Mouse (Mus musculus) left cerebral cortex, adult 8-10 months (tissue): Measurements from ENCODE around the gene 2900026A02Rik. TPM values are rescaled to one million over a fixed set of nuclear protein-coding genes. Genes with fewer than 3 reads are reported as not detected.

Experiments
- DNase-seq, 2 experiments: peaks; one replicate each; pipeline ENCODE4 v3.0.0; 2022; ENCODE audit warnings: low spot score in 2 of 2
- total RNA-seq, 4 experiments: library from RNA; stranded (reverse); gene quantifications; 2 replicates each; pipeline ENCODE4 v1.2.4; 2022

Gene 2900026A02Rik
- total RNA-seq = 10 to 100 TPM; 33.9 to 38.7 (median 35.5) TPM

DNA sequence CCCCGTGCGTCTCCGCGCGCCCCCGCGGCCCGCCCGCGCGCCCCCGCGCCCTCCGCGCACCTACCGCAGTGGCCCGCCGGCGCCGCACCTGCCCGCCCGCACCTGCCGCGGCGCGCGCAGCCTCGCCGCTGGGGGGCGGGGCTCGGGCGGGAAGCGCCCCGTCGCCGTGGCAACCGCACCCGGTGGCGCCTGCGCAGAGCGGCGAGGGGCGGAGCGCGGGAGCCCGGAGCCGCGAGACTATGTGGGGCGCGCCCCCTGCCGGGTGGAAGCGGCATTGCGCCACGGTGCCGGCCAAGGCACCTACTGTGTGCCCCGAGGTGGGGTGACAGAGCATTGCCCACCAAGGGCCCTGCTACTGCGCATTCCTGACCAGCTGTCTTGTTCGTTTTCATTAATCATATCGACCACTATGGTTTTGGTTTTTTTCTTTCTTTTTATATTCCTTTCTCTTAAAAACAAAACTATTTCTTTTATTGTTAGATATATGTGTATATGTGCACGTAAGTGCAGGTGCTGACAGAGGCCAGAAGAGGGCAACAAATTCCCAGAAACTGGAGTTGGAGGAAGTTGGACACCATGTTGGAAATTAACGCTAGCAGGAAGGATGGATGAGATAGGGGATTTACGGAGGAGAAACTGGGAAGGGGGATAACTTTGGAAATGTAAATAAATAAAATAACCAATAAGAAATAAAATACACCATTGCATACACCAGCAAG is at the start of gene 2900026A02Rik:
Gene 2900026A02Rik (minus strand): TSS at position 90 of the 719 bp plus-strand sequence.
- DNase-seq = peak; percentile 60 to 62

DNA sequence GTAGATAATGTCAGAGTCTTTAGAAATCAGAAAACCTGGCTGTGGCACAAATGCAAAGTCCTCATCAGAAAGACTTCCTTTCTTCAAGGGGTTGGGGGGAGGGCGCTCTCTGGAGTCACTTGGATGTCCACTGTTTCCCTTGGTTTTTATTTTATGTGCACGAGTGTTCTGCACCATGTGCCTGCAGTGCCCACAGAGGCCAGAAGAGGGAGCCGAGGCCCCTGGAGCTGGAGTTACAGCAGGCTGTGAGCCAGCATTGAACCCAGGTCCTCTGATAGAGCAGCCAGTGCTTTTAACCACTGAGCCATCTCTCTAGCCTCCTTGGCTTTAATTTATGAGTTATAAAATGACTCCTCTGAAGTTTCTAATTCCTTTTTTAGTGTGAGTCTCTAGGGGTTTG is 49.0 kb upstream of the 2900026A02Rik start:
- DNase-seq = no peak

DNA sequence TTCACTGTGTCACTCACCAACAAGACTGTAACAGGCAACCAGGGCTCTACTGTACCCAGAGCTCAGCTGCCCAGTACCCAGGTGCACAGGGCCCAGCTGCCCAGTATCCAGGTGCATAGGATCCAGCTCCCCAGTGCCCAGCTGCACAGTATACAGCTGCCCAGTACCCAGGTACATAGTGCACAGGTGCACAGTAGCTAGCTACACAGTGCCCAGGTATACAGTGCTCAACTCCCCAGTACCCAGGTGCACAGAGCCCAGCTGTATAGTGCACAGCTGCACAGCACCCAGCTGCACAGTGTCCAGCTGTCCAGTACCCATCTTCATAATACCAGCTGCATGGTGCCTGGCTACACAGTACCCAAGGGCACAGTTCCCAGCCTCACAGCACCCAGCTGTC is 47.2 kb upstream of the 2900026A02Rik start:
- no peak for DNase-seq

DNA sequence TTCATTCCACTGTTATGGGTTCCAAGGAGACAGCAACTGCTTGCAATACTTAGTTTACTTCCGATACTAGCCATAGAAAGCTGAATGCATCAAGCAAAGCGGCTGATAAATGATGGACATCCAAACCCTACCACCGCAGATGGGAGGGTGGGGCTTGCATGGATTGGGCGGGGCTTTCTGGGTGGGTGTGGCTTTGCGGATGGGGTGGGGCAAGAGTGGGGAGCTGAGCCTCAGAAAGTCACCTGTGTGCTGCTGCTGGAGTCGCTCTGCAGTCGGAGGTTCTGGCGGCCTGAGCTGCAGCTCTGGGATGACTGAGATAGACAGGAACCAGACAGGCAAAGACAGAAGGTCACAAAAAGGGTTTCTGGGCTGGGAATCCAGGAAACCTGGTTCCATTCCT is 44.6 kb upstream of the 2900026A02Rik start:
- DNase-seq = no peak

DNA sequence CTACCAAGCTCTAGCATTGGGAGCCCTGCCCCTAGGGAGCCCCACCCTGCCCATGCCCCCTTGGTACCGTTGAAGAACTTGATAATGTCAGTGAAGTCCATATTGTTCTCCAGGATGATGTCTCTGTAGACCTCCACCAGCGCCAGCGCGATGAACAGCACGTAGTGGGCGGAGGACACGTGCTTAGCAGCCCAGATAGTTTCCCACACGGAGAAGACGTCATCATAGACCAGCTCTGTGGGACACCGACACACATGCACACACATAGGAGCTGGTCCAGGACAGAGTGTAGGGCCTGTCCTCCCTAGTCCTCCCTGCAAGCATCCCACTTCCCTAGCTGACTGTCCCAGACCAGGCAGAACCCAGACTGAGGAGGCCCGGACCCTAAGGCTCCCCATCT is 29.8 kb upstream of the 2900026A02Rik start:
- peak in 1 of 2 experiments; percentile 32 for DNase-seq

DNA sequence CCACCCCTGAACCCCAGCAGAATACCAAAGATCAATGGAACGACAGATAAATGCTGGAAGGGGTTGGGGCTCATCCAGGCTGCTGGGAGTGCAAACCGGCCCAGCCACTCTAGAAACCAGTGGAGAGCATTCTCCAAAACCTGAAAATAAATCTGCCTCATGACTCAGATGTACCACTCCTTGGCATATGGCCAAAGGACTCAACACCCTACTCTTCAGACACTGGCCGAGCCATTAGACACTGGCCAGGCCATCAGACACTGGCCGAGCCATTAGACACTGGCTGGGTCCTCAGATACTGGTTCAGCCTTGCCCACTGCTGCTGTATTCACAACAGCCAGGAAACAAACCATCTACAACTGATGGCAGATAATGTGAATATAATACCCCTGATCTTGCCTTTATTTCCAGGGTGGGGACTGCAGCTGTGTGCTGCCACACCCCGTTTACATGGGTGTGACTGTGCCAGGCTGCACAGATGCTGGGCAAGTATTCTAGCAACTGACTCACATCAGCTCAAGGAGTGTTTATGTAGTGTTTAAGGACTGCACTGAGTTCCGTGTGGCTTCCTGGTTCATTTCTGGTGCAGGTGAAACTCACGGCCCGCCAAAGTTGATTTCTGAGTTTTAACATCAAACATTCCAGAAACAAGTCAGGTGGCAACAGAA is 28.4 kb upstream of the 2900026A02Rik start:
- no peak for DNase-seq

DNA sequence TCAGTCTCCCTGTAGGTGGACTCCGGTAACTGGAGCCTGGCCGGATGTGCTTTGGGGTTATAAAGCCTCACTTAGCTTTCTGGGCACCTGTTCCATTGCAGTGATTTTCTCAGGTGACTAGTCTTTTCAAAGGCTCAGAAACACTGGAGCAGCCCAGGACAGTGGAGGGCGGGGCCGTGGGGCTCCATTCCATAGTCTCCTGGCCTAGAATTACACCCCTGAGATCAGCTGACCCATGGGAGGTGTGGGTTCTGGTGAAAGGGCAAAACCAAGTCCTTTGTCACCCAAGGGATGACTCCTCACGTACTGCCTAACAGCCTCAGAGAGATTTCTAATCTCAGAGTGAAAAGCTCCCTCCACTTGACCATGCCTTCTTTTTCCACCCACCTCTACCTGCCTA is 9.2 kb upstream of the 2900026A02Rik start:
- no peak for DNase-seq

DNA sequence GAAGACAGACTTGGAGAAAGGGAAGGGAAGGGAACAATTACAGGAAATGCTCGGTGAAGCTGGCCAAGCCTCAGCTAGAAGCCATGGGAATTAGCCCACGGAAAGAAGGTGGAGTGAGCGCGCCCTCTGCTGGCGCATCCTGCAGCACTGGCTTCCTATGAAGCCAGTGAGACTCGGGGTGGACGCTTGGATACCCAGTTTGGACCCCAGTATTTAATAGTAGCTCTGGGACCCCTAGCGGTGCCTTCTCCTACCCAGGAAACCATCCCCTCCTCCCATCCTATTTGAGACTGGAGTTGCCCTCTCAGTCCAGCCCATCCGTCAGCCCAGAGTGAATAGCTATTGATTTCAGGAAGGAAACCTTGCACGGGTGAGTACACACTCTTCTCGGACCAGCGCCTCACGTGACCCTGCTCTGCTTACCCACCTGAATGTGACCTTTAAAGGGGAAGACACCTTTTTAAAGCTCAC is 5.6 kb upstream of the 2900026A02Rik start, which contains the start of gene Tmem211:
Gene Tmem211 (plus strand): TSS at position 278 of the 471 bp plus-strand sequence.
- DNase-seq = peak; percentile 55 to 73

DNA sequence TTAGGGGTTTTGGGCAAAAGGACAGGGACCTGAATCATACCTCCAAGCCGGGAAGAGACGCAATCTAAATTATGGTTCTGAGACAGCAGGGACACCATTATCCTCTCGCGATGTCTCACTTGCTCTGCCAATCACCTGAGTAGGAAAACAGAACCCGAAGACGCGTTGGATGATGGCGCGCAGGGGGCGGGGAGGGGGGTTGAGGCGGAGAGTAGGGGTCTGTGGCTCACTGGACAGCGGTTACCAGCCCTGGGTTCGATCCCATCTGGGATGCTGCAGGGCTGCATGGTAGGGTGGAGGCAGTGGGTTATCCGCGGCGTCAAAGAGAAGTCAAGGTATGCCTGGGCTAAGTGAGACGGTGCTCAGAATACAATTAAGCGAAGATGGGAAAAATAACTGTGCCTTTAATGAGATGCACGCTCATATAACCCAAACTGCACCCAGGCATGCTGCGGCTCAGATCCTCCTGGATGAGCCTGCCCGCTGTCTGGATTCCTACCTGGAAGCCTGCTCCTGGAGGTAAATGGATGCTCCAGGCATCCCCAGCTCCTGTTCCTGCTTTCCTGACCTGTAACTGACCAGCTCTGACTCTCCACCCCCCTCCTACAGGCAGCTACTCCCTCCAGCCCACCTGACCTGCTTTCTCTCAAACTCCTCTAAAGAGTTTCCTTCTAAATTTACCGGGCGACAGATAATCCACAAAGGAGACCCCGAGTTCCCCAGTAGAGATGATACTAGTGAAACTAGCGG is 4.8 kb upstream of the 2900026A02Rik start:
- no peak for DNase-seq

DNA sequence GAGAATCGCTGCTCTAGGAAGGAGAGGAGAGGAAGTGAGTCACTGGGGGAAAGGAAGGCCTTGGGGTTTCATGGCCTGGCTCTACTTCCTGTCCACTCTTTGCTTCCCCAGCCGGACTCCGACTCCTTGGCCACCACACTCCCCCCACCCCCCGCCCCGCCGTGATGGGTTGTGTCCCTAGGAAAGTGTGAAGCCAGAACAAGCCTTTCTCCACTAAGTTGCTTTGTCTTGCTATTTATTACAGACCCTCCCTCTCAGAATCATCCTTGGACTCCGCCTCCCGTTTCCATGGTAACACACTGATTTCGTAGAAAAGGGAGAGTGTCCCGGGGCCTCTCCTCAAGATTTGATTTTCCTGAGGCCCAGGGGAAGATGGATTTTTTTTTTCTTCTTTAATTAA is 4.2 kb upstream of the 2900026A02Rik start:
- no peak for DNase-seq

DNA sequence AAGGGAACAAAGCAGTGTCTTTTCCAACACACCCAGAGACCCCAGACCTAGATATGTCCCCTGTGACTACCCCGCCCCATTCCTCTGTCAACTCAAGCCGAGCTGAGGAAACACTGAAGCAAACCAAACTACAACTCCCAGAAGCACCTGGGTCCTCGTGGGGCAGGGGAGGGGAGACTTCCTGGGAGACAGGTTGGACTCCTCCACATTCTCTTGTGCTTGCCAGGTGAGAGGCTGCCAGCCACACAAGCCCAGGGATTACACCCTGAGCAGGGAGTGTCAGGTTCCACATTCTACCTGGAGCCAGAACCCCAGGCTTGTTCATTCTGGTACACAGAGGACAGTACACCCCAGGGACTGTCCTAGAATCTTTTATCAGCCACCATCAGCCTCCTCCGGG is 2.9 kb upstream of the 2900026A02Rik start:
- DNase-seq = no peak

DNA sequence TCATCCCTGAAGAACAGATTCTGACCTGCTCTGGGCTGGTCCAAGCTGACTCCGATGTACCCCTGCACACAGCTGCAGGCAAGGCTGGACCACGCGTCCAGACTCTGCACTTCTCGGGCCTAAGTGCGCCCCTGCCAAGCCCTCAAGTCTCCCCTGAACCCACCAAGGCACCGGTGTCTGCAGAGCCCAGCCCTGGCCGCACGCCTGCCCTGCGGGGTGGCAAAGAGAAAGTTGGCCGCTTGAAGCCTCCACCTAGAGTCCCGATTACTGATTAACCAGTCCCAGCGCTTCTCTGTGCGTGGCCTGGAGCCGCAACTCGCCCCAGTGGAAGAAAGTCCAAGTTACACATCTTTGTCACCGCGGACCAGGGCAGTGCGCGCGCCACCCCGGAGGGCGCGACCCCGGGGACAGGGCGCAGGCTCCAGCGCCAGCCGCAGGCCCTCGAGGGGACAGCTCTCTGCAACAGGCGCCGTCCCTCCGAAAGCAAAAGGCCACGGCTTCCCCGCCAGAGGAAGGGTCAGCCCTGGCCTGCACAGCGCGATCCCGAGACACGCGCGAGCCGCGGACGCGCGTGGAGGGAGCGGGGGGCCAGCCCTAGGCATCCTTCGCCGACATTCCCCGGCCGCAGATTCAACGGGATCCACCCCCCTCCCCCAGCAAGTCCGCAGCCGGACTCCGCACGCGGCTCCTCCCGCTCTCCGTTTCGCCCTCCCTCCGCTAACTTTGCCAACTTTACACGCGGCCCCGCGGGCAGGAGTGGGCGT is 471 bp downstream of the 2900026A02Rik start:
- DNase-seq = no peak

DNA sequence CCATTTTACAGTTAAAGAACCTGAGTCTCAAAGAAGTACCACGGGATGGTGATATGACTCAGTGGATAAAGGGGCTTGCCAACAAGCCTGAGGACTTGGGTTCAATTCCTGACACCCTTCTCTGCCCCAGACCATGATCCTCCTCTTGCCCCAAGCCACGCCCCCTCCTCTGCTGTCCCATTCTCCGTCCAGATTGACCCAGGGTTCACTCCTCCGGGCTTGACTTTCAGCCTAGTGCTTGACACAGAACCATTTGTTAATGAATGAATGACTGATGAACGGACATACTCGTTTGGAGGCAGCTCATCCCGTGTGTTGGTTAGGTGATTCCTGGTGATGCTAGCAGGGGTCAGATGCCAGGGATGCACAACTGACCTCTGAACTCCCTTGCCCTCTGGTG is 1.2 kb downstream of the 2900026A02Rik start:
- no peak for DNase-seq

DNA sequence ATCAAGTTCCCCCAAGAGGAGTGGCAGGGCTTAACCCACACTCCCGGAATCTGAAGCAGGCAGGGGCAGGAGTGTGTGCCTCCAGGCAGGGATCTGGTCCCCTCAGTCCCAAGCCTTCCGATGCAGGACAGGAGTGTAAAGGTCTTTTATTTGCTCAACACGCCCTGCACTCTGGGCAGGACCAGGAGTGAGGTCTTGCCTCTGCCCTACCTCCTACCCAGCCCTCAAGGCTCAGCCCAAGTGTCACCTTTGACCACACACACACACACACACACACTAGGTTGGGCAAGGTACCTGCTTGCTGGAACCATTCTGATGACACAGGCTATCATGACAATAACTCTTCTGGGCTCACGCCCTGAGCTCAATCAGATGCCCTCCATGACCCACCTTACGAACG is 1.6 kb downstream of the 2900026A02Rik start:
- DNase-seq = no peak

DNA sequence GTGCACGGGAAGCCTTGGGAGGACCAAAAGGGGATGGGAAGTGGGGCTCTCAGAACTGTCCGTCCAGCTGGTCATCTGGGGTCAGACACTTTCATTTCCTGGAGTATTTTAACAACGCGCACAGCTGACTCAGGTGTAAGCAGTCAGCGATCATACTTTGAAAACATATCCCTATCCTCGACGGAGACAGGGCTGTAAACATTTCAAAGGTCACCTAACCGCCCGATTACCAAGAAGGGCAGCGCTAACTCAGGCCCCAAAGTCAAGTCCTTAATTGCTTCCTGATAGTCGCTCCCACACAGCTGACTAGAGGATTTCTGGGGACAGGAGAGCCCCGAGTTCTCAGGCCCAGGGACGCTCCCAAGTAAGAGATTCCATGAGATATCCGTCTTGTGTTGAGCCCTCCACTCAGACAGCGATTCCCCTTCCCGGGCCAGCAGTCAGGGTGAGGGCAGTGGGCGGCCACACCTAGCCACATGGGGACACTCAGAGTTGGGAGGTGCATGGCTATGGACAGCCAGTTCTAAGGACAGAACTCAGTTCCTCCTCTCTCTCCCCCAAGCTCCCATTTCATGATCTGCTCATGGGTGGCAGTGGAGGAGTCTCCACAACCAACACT is 2.3 kb downstream of the 2900026A02Rik start:
- DNase-seq = no peak

DNA sequence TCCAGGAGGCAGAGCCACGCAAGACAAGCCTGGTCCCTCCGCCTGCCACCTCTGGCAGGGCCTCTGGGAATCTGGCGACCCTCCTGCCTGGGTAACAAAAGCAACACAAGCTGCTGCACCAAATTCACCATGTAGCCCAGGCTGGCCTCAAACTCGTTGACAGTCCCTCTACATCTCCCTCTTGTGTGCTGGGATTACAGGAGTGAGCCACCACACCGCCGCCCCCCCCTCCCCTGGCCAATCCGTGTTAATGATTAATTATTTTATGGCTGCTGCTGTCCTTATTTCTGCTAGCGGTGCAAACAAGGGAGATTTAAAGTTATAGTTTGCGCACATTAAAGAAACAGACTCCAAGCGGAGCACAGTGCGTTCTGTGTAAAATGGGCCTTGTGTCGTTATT is 4.0 kb downstream of the 2900026A02Rik start:
- DNase-seq = no peak

DNA sequence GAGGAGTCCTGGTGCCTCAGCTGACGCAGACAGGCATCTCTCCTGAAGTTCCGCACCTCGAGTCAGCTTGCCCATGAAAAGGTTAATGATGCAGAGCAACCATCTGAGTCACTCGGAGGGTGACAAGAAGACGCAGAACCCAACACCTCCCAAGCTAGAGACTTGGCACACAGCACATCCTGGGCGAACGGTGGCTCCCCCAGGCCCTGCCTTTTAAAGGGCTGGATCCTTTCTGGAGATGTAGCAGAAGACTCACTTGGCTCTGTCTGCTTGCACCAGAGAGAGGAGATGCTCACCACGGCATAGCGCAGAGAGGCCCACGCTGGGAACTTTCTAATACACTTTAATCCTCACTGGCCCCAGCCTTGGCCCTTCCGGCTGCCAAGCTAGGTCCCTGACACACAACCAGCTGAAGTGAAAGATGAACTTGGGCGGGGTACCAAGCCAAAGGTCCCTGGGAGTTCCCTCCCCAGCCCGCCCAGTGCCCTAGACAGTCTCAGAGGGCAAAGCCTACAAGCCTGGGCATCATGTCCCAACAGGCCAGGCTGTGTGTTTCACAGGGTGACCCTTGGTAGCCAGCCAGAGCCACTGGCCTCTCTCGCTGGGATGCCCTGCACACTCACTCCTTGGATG is 4.6 kb downstream of the 2900026A02Rik start:
- DNase-seq = peak in 1 of 2 experiments; percentile 63

DNA sequence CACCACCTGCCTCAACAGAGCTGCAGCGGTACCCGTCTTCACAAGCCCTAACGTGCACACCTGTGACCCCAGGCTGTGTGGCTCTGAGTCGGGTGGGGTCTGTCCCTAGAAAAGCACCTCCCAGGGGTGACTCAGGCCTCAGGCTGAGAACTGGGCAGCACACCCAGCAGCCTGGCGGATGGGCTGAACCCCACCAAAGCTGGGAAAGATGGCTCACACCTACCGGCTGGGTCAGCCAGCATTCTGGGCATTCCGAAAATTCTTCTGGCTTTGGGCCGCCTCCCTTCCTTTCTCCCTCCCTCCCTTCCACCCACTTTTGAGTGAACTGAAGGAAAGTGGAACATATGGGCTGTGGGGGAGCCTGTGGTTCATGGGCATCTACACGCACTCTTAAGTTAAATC is 5.4 kb downstream of the 2900026A02Rik start:
- DNase-seq = no peak

DNA sequence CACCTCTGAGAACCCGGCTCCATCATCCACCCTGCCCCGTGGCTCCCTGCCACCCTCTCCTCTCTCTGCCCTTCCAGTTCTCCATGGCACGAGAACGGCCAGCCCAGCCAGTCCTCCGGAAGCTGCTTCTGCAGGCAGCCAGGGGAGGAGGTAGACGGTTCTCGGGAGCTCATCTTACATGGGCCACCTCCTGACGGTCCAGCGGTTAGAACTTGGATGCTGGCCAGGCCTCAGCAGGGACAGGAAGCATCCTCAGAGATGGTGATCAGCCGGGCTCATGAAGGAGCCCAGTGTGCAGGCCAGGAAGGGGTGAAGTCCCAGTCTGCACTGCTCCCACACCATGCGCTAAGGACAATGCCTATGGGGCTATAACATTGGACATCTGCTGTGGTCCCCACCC is 6.6 kb downstream of the 2900026A02Rik start:
- no peak for DNase-seq

DNA sequence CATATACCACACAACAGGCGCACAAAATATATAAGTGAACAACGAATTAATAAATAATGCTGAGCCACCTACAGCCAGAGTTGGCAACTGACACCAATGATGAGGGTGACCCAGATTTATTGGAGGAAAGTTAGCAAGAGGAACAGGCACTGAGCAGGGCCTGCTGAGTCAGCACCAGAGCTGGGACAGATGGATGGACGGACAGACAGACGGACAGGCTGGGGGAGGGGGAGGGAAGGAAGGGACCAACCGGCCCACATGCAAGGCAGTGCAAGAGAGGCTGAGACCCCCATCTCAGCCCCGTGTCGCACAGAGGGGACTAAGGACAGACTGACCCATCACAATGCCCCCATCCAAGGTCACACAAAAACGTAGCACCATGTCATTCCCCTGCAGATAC is 7.0 kb downstream of the 2900026A02Rik start:
- no peak for DNase-seq
